Mouse (Mus musculus): ENCODE measurements at regions not wholly inside any gene's neighbourhood (a gene's known extent, or its start where the extent isn't known, plus 50 kb on each side); places are given as distances from the start of the nearest gene placed in this dataset.
"Not testable (repeated sequence)": the region's sequence is repeated elsewhere in the genome, so short reads cannot be mapped to it uniquely, and the experiment has no call there.

DNA sequence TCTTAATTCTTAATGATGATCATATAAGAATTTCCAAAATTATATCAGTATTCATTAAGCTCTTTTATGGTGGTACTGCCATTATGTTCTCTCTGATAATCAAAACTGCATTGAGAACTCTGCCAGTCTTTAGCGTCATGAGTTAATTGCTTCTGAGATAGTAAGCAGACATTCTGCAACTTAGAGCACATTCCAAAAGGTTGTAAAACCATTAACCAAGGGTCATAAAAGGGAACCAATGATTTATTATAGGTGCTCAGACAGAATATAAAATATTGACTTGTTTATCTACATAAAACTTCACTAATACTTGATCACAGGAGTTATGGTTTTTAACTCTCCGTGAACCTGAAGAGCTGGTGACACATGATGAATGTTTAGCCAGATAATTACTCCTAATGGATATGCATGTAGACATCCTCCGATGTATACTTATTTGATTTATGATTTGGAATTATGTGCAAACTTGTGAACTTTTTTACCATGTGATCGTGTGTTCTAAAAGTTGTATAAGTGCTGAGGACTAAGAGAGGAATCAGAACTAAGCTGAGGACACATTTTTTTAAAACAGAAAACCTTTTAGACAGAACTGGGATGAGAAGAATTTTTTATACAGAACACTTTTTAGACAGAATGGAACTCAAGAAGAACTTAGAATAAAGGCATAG is 1345.4 kb downstream of the Zfp704 start:
- Histone ChIP-seq H3K4me1 (ENCODE audit: insufficient read depth, low read depth, low read length) (no peaks in the 10 kb centered on the region), H3K36me3 (replicated peaks) (no peaks in the 10 kb centered on the region), H3K9me3 (replicated peaks) (no peaks in the 10 kb centered on the region), H3K4me3 (ENCODE audit: low read depth, low read length) (no peak overlapping the region), H3K27me3 (ENCODE audit: insufficient read depth, low read length) (no peaks in the 10 kb centered on the region)
- no peak for DNase-seq (ENCODE audit: low spot score)
- ATAC-seq (ENCODE audit: extremely low read depth, insufficient number of reproducible peaks, low FRiP score, poor library complexity, severe bottlenecking): no peak
- TF ChIP-seq POLR2AphosphoS5 (IDR thresholded peaks at IDR 0.05; ENCODE audit: insufficient replicate concordance, low read depth, low read length) (no peak), GATA1 (IDR thresholded peaks at IDR 0.05; ENCODE audit: borderline replicate concordance, low read length) (no peak), CTCF (IDR thresholded peaks at IDR 0.05; ENCODE audit: low read depth, low read length) (no peak), TAL1 (conservative IDR thresholded peaks at IDR 0.05; ENCODE audit: low read depth, low read length) (no peak), GATA2 (IDR thresholded peaks at IDR 0.05; ENCODE audit: borderline replicate concordance, low read depth, low read length) (no peak)

GRCm38 (mm10) chr3:8257293-8257692 is 1352.6 kb downstream of the Zfp704 start:
- ATAC-seq (ENCODE audit: extremely low read depth, insufficient number of reproducible peaks, low FRiP score, poor library complexity, severe bottlenecking) (no peak), DNase-seq (ENCODE audit: low spot score) (no peak)
- H3K4me1 ChIP-seq (ENCODE audit: insufficient read depth, low read depth, low read length): no peaks in the 10 kb centered on the region
- H3K9me3 ChIP-seq (replicated peaks): no peaks in the 10 kb centered on the region
- H3K36me3 ChIP-seq (replicated peaks): no peaks in the 10 kb centered on the region
- TF ChIP-seq GATA2 (IDR thresholded peaks at IDR 0.05; ENCODE audit: borderline replicate concordance, low read depth, low read length) (no peak), CTCF (IDR thresholded peaks at IDR 0.05; ENCODE audit: low read depth, low read length) (no peak), GATA1 (IDR thresholded peaks at IDR 0.05; ENCODE audit: borderline replicate concordance, low read length) (no peak), TAL1 (conservative IDR thresholded peaks at IDR 0.05; ENCODE audit: low read depth, low read length) (no peak), POLR2AphosphoS5 (IDR thresholded peaks at IDR 0.05; ENCODE audit: insufficient replicate concordance, low read depth, low read length) (no peak)
- no peak overlapping the region for H3K4me3 ChIP-seq (ENCODE audit: low read depth, low read length)
- no peaks in the 10 kb centered on the region for H3K27me3 ChIP-seq (ENCODE audit: insufficient read depth, low read length)

GRCm38 (mm10) chr3:8252311-8252710 is 1357.6 kb downstream of the Zfp704 start:
- H3K36me3 ChIP-seq (replicated peaks): no peaks in the 10 kb centered on the region
- no peak for TF ChIP-seq POLR2AphosphoS5 (IDR thresholded peaks at IDR 0.05; ENCODE audit: insufficient replicate concordance, low read depth, low read length)
- TF ChIP-seq GATA2 (IDR thresholded peaks at IDR 0.05; ENCODE audit: borderline replicate concordance, low read depth, low read length): no peak
- no peak for TF ChIP-seq TAL1 (conservative IDR thresholded peaks at IDR 0.05; ENCODE audit: low read depth, low read length)
- no peak for TF ChIP-seq GATA1 (IDR thresholded peaks at IDR 0.05; ENCODE audit: borderline replicate concordance, low read length)
- H3K9me3 ChIP-seq (replicated peaks): no peaks in the 10 kb centered on the region
- no peaks in the 10 kb centered on the region for H3K4me1 ChIP-seq (ENCODE audit: insufficient read depth, low read depth, low read length)
- H3K4me3 ChIP-seq (ENCODE audit: low read depth, low read length): no peak overlapping the region
- H3K27me3 ChIP-seq (ENCODE audit: insufficient read depth, low read length): no peaks in the 10 kb centered on the region
- ATAC-seq (ENCODE audit: extremely low read depth, insufficient number of reproducible peaks, low FRiP score, poor library complexity, severe bottlenecking): no peak
- no peak for DNase-seq (ENCODE audit: low spot score)

DNA sequence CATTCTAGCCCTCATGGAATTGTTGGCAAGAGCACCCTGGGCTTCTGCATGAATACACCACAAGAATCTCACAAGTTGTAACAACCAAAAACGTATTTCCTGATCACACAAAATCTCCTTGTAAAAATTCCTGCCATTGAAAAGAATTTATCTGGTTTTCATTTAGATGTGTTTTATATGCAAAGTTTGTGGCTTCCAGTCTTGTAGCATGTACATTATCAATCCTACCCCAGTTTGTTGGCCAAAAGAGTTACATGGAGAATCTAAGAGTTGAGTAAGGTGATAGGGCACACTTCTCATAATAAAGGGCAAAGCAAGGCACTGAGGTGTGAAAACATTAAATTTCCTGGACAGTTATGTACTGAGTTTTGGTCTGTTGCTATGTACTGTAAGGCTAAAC is 1361.0 kb downstream of the Zfp704 start:
- no peaks in the 10 kb centered on the region for H3K4me1 ChIP-seq (ENCODE audit: insufficient read depth, low read depth, low read length)
- TF ChIP-seq CTCF (IDR thresholded peaks at IDR 0.05; ENCODE audit: low read depth, low read length) (no peak), GATA1 (IDR thresholded peaks at IDR 0.05; ENCODE audit: borderline replicate concordance, low read length) (no peak), POLR2AphosphoS5 (IDR thresholded peaks at IDR 0.05; ENCODE audit: insufficient replicate concordance, low read depth, low read length) (no peak), TAL1 (conservative IDR thresholded peaks at IDR 0.05; ENCODE audit: low read depth, low read length) (no peak), GATA2 (IDR thresholded peaks at IDR 0.05; ENCODE audit: borderline replicate concordance, low read depth, low read length) (no peak)
- ATAC-seq (ENCODE audit: extremely low read depth, insufficient number of reproducible peaks, low FRiP score, poor library complexity, severe bottlenecking): no peak

DNA sequence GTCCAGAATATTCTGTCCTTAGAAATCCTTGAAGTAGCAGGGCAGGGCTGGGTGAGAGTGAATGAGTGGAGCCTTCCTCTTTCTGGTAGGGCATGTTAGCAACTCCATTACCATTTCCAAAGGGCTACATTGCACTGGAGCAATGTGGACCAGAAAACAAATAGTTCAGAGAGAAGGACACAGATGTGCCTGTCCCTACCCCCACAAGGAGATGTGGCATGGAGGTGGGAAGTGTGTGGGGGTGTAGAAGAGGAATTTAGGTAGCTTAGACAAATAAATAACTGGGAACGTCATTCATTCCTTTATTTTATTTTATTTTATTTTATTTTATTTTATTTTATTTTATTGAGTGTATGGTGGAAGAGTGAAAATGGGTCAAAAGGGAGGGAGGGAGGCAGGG is 1364.1 kb downstream of the Zfp704 start:
- not testable (repeated sequence) for H3K4me1 ChIP-seq (ENCODE audit: insufficient read depth, low read depth, low read length); H3K9me3 ChIP-seq (replicated peaks); H3K36me3 ChIP-seq (replicated peaks); ATAC-seq (ENCODE audit: extremely low read depth, insufficient number of reproducible peaks, low FRiP score, poor library complexity, severe bottlenecking); H3K27me3 ChIP-seq (ENCODE audit: insufficient read depth, low read length); H3K4me3 ChIP-seq (ENCODE audit: low read depth, low read length)
- peak; percentile 71 for DNase-seq (ENCODE audit: low spot score)

More for the DNA sequence above, 1361.0 kb downstream of the Zfp704 start:
- Histone ChIP-seq H3K9me3 (replicated peaks) (no peaks in the 10 kb centered on the region; the same call in 1 of the 2 replicates), H3K27me3 (ENCODE audit: insufficient read depth, low read length) (peaks cover 2% of the 10 kb centered on the region; the same call in 1 of the 2 replicates), H3K4me3 (ENCODE audit: low read depth, low read length) (no peak overlapping the region), H3K36me3 (replicated peaks) (no peaks in the 10 kb centered on the region)
- DNase-seq (ENCODE audit: low spot score): no peak

- not testable (repeated sequence) for H3K4me3 ChIP-seq (ENCODE audit: low read depth, low read length); H3K9me3 ChIP-seq (replicated peaks); H3K27me3 ChIP-seq (ENCODE audit: insufficient read depth, low read length); H3K36me3 ChIP-seq (replicated peaks); H3K4me1 ChIP-seq (ENCODE audit: insufficient read depth, low read depth, low read length)
- DNase-seq (ENCODE audit: low spot score) (peak; percentile 92), ATAC-seq (ENCODE audit: extremely low read depth, insufficient number of reproducible peaks, low FRiP score, poor library complexity, severe bottlenecking) (peak; percentile 85)
- TF ChIP-seq TAL1 (conservative IDR thresholded peaks at IDR 0.05; ENCODE audit: low read depth, low read length) (0 out of 2 replicates have a peak, but pooled peaks have one; percentile 29), CTCF (IDR thresholded peaks at IDR 0.05; ENCODE audit: low read depth, low read length) (peak; percentile 32), GATA2 (IDR thresholded peaks at IDR 0.05; ENCODE audit: borderline replicate concordance, low read depth, low read length) (peak; percentile 83)
These were observed 1364.6 kb downstream of the Zfp704 start for GRCm38 (mm10) chr3:8245195-8245789.

- not testable (repeated sequence) for H3K4me3 ChIP-seq (ENCODE audit: low read depth, low read length); H3K36me3 ChIP-seq (replicated peaks); ATAC-seq (ENCODE audit: extremely low read depth, insufficient number of reproducible peaks, low FRiP score, poor library complexity, severe bottlenecking); H3K4me1 ChIP-seq (ENCODE audit: insufficient read depth, low read depth, low read length); H3K9me3 ChIP-seq (replicated peaks); H3K27me3 ChIP-seq (ENCODE audit: insufficient read depth, low read length)
- peak; percentile 2 for DNase-seq (ENCODE audit: low spot score)
These were observed 1365.2 kb downstream of the Zfp704 start for GRCm38 (mm10) chr3:8244526-8245194.
